Mouse (Mus musculus) bone marrow macrophage, adult 2 months (primary cell): Measurements from ENCODE around the gene Pfn2.

Source experiments
- CTCF ChIP-seq: IDR thresholded peaks from 2 replicates; pipeline ENCODE4 v1.5.1; 2012; ENCODE audit warnings: low read depth, mild to moderate bottlenecking, low read length, moderate library complexity
- POLR2A ChIP-seq: IDR thresholded peaks from 2 replicates; pipeline ENCODE4 v1.6.1; 2012; ENCODE audit warnings: mild to moderate bottlenecking, low read depth, low read length, borderline replicate concordance

GRCm38 (mm10) chr3:57847760-57848185 lies at the start of gene Pfn2:
- TF ChIP-seq CTCF (no peak), POLR2A (no peak)
